Mouse (Mus musculus) naive thymus-derived CD4-positive, alpha-beta T cell, adult 5 months (primary cell): Measurements from ENCODE around the gene Fam149a. TPM values are rescaled to one million over a fixed set of nuclear protein-coding genes. Genes with fewer than 3 reads are reported as not detected.

Experiments used
- polyA plus RNA-seq: library from polyadenylated mRNA; unstranded; fragments of 100-300 nt; shearing (Covaris generic); gene quantifications from one replicate; pipeline ENCODE4 v1.2.1, GENCODE M21; 2017

Fam149a gene
- not detected for polyA plus RNA-seq

GRCm38 (mm10) chr8:45381963-45382347 lies at the start of gene Fam149a:
Gene Fam149a, minus strand, starts transcription at chr8:45382291.

GRCm38 (mm10) chr8:45410882-45411281 lies 28.8 kb upstream of the Fam149a start, which contains the start of gene Tlr3:
Gene Tlr3, minus strand, starts transcription at chr8:45411080.

GRCm38 (mm10) chr8:45332685-45333409 lies 49.2 kb downstream of the Fam149a start, which contains the start of gene Cyp4v3:
Gene Cyp4v3, minus strand, starts transcription at chr8:45333216.

GRCm38 (mm10) chr8:45308366-45308765 lies 73.7 kb downstream of the Fam149a start, which contains the start of gene Gm45753:
Gene Gm45753, minus strand, starts transcription at chr8:45308466.

GRCm38 (mm10) chr8:45294687-45295086 lies 87.4 kb downstream of the Fam149a start, which contains the start of gene Klkb1:
Gene Klkb1, minus strand, starts transcription at chr8:45294859.

Other genes with a start within 250 kb of the Fam149a start
- not detected for gene F11, start 120.3 kb downstream of the Fam149a start, polyA plus RNA-seq
- not detected for gene Klkb1, start 87.4 kb downstream of the Fam149a start, polyA plus RNA-seq
- gene Gm45753, start 73.8 kb downstream of the Fam149a start, polyA plus RNA-seq: not detected
- 4.4 TPM for gene Cyp4v3, start 49.1 kb downstream of the Fam149a start, polyA plus RNA-seq
- gene Tlr3, start 28.8 kb upstream of the Fam149a start, polyA plus RNA-seq: 0.15 TPM
- gene Sorbs2, start 125.5 kb upstream of the Fam149a start, polyA plus RNA-seq: 0.16 TPM